Mouse (Mus musculus) heart, adult 18-20 months (tissue): Measurements from ENCODE around the gene Mboat1. TPM values are rescaled to one million over a fixed set of nuclear protein-coding genes. Genes with fewer than 3 reads are reported as not detected.

ENCODE experiments used
- DNase-seq, 2 experiments: peaks; one replicate each; pipeline ENCODE4 v3.0.0; 2021 to 2022; ENCODE audit warnings: mixed read lengths in 1 of 2
- total RNA-seq, 2 experiments: library from RNA; stranded (reverse); gene quantifications; 2 replicates each; pipeline ENCODE4 v1.2.3; 2021

Gene Mboat1
- total RNA-seq, 2 experiments from 2014 or later, result 0.79 to 1.6 TPM

DNA sequence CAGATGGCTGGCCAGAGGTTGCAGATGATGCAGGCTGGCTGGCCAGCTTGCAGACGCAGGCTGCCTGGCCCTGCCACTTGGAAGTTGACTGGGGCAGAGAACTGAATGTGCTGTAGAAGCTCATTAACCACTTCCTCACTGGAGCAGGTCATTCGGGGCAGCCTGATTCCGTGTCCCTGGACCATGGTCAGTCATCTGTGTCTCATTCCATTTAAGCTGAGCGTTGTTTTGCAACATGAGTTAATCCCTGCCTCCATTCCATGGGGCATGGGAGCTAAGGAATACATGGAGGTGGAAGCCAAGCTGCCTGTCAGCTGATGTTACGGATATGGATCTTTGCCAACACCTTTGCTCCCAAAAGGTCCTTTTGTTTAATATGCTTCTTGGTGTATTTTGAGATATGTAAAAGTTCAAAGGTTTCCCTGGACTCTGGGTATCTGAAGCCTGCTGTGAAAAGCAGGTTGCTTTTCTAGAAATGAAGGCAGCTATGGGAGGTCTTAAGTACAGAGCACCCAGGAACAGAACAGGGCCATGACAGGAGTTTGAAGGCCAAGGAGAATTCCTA lies 114.1 kb downstream of the Mboat1 start:
- no peak for DNase-seq

DNA sequence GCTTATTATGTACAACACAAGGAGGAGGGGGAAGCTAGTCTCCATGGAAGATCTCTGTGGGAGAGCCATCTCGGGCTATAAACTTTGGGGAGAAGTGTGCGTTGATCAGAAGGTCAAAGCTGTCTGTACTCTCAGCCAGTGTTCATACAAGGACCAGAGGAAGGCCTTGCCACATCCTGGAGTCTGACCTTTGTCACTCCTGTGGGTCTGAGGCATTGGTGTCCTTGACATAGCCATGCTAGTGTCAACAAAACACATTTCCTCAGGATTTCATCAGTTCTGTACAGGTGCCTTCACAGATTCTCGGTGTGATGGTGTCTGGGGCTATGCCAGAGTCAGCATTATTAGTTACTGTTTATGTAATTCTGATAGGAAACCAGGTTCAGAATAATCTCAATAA lies 115.1 kb downstream of the Mboat1 start:
- DNase-seq, result no peak

DNA sequence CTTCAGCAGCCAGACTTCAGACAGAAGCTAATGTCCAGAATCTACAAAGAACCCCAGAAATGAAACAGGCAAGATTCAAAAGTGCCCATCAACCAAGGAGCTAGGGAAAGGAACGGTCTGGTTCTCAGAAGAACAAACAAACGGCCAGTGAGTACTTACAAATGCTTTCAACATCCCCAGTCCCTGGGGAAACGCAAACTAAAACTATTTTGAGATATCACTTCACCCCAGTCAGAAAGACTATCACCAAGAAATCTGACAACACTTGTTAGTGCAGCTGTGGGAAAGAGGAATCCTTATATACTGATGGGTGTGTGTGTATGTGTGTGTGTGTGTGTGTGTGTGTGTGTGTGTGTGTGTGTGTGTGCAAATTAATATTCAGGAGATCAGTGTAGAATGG lies 116.4 kb downstream of the Mboat1 start:
- DNase-seq, result peak; percentile 42 to 48

DNA sequence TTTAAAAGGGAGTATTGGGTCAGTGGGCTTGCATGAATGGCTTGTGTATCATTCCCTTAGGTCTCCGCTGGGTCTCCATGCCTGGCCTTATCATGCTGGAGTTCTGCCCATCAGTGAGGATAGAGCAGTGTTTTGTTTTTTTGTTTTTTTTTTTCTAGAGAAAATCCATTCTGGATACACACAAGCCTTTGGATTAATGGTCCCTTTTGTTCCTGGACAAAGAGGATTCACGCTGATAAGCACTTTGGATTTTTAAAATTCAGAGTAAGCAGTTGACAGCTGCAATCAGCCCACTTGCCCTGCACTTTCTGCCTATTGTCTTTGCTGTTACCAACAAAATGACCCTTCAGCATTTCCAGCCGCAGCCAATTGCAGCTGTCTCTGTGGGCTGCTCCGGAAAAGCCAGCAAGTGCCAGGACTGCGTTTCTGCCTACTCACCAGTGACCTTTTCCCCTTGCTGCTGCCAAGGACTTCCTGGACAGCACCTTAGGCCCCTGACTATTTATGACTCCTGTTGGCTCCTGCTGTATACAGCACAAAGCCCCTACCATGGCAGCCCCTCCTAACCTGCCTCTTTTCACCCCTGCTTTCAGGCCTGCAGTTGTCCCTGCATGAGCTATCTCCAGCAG lies 117.5 kb downstream of the Mboat1 start:
- DNase-seq, result peak; percentile 46 to 65

DNA sequence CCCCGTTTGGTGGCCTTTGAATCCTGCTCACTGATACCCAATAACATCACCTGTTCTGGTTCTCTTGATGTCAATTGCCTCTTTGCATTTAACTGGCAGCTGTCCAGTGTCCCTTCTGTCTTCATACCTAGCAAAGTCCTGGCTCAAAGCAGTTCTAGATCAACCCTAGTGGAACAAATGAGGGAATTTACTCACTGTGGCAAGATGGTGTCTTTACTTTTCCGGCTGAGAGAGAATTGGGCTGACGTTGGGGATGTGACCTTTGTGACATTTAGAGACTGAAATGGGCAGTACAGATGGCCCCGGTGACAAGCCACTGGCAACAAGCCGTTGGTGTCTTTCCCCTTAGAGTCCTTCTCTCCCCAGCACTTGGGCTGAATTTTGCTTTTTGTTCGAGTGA lies 118.1 kb downstream of the Mboat1 start:
- no peak for DNase-seq

DNA sequence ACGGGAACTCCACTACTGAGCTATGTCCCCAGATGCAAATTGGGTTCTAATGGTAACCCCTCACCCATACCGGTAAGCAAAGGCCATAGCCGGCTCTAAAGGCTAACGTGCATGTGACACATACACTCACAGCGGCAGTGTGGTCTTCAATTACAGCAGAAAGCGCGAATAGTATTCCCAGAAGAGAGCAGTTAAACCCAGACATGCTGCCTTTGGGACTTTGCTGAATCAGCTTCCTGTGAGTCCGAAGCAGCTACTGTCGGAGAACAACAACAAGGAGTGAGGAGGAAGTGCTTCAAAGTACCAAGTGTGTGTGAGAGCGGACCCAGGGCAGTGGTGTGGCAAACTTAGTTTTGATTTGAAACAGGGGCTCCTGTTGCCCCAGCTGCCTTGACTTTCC lies 122.5 kb downstream of the Mboat1 start:
- DNase-seq, result no peak

DNA sequence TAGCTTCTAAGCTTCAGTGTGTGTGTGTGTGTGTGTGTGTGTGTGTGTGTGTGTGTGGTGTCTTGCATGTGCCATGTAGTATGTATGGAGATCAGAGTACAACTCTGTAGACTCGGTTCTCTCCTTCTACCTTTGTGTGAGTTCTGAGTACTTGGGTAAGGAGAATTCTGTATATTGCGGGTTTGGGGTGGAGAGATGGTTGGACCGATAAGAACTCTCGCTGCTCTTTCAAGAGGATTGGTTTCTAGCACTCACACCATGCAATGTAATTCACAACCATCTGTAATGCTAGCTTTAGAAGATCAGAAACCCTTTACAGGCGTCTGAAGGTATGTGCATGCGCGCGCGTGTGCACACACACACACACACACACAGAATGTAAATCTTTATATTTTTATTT lies 123.0 kb downstream of the Mboat1 start:
- DNase-seq, result no peak

DNA sequence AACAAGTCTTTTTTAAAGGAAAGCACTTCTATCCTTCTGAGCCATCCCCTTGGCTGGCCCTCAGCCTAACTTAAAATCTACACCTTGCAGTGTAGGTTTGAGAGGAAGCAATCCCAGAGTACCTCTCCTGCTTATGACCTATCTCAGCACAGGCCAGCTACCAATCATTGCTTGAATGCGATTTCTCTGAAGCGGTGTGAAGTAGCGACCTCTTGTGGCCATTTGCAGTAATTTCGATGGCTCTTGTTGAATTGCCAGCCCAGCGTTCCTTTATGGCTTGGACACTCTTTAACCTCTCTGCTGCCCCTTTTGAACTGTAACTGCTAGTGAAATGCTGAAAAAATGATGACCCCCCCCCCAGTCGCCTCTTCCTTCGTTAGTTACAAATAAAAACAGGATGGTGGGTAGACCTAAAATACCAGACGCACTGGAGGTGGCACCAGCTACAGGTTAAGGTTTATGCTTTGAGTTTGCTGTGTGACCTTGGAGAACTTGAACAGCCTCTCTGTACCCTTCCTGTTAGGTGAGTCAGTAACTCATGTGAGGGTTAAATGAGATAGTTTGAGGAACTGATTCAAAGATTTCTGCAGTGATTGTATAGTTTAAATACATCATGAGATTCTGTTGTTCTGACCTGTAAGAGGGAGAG lies 123.7 kb downstream of the Mboat1 start:
- peak; percentile 57 to 85 for DNase-seq

DNA sequence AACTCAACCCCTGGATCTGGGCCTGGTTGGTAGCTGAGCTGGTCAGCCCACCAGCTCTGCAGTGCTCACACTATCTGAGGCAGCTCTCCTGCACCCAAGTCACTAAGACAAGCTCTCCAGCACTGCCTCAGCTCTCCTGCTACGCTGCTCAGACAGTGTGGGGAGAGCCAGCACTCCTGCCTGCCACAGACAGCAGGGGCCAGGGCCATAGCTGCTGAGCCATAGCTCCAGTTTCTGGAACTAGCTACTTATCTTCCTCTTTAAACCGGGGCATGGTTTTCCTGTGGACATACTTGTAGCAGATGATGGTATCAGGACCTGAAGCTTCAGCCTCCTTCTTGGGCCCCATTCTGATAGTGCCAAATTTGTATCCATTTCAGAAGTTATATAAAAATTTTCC lies 127.4 kb downstream of the Mboat1 start:
- DNase-seq, result no peak

DNA sequence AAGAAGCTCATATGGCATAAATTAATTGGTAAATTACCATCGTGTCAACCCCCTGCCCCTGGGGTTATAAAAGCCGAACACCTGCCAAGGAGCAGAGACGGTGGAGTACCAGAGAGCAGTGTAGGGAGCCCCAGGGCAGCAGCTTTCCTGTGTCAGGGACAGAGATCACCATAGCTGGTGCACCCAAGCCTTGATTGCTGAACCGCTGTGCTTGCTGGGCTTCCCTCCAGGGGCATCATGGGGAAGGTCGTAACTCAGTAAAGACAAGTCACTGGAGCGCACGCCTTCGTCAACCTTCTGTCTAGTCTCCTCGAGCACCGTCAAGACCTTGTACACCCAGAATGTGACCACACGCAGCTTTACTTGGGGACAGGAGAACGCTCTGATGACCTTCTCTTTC lies 128.0 kb downstream of the Mboat1 start:
- DNase-seq, result no peak

DNA sequence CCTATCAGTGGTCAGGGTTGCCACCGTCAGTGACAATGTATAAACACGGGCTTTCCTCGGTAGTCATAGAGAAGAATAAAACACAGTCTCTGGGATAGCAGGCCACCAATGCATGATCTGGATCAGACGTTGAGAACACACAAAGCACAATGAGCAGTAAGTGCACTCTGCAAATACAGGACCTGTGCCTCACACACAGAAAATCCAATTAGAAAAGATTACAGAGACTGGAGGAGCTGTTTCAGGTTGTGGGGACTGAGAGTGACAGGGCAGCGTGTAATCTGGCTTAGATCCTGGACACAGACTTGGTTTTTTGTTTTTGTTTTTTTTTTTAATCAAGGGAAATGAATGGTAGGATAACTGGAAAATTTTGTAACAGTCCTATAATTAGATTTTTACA lies 128.5 kb downstream of the Mboat1 start:
- no peak for DNase-seq

DNA sequence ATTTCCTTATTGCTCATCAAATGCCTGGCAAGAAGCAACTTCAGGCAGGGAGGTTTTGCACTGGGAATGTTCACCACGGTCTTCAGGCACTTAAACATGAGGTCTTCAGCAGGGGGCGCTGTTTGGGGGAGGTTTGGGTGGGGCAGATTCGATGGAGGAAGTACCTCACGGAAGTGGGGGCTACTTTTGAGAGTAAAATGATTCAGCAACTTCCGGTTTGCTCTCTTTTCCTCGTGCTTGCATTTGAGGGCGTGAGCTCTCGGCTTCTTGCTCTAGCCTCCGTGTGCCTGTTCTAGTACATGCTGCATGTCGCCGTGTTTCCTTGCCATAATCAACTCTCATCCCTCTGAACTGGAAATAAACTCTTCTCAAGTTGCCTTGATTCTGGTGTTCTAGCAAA lies 129.7 kb downstream of the Mboat1 start:
- no peak for DNase-seq

DNA sequence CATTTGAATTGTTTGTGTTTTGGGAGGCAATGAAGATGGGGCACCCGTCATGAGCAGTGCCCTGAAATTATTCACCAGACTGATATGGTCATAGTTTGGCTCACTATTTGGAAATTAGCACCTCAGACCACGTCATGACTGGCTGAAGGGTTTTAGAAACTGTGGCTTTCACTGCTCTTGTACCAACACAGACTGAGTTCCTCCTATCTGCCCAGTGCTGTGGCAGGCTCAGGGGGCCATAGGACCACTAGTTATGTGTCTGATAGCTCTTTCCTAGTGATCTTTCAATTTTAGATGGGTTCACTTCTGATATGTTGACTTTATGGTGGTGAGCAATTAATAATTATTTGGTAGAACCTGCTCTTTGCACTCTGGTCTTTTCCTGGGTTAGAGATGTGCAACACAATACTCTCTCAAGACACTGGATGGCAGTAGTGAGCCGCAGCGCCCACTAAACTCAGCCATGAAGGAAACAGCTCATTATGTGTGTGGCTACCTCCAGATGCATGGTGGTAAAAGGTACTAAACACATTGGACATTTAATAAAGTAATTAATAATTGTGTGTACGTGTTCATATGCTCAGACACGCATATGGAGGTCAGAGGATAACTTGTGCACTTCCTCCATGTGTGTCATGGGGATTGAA lies 135.9 kb downstream of the Mboat1 start:
- peak; percentile 8 to 60 for DNase-seq

Other genes starting within 250 kb of the Mboat1 start
- gene E2f3, start 150.4 kb upstream of the Mboat1 start, total RNA-seq, result 1 to 10 TPM; 5.5 to 7.2 TPM
- gene Agtr1a, start 200.0 kb downstream of the Mboat1 start, total RNA-seq, result 10 to 100 TPM; 54.7 to 58.6 TPM